Mouse (Mus musculus): ENCODE results near the gene Map3k5.

GRCm38 (mm10) chr10:20185264-20185663 lies 251.0 kb downstream of the Map3k5 start:
- TF ChIP-seq POLR2A (IDR thresholded peaks at IDR 0.05; ENCODE audit: borderline replicate concordance, extremely low read depth, insufficient read depth, insufficient read length, poor library complexity, severe bottlenecking) (no peak), CTCF (IDR thresholded peaks at IDR 0.05; ENCODE audit: borderline replicate concordance, extremely low read depth, insufficient read depth, insufficient read length) (no peak)
